Mouse (Mus musculus): ENCODE measurements around the gene Relch.

Gene Relch

DNA sequence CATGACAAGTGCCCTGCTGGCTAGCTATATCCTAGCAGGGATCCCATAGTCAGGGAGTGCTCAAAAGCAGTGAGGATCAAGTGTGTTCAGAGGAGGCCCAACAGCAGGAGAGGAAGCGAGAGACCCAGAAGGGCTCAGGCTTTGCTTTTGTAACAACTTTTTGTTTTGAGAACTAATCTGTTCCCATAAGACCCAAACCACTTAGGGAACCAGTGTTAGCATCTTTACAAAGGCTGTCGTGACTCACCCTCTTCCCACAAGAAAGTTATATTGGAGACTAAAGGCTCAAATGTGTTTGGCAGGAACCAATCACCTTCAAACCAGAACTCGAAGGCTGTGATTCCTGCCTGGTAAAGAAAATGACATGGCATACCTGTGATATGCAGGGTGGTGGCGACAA lies 132.0 kb downstream of the Relch start:
- DNase-seq (ENCODE audit: low read depth) = no peak

DNA sequence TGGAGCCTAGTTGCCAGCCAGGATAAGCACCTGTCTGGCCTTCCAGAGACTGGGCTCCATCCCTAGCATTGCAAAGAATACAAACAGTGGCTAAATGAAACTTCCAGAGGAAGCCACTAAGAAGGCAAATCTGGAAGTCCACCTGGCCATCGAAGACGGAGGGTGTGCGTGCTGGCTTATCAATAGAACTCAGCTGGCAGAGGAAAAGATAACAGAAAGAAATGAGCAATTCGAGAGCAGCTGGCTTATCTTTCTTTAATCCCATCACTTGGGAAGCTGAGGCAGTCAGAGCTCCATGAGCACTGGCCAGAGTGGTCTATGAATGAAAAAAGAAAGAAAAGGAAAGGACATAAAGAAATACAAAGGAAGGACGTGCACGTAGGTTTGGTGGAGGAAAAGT lies 136.9 kb downstream of the Relch start:
- no peak for DNase-seq (ENCODE audit: low read depth)

DNA sequence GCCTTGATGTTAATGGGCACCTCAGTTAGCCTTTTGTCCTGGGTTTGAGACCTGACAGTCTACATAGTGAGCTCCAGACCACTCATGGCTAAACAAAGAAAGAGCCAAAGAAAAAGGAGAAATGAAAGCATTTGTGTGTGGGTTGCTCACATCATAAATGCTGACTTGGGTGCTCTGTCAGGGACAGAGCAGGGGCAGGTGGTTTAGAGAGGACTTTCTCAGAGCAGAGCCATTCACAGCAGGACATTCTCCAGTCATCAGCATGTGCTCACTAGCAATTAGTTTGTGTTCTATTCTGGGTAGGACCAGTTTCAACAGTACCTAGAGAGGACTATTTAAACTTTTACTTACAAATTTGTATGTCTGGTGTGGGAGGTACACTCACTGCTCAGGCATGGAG lies 137.6 kb downstream of the Relch start:
- no peak for DNase-seq (ENCODE audit: low read depth)

DNA sequence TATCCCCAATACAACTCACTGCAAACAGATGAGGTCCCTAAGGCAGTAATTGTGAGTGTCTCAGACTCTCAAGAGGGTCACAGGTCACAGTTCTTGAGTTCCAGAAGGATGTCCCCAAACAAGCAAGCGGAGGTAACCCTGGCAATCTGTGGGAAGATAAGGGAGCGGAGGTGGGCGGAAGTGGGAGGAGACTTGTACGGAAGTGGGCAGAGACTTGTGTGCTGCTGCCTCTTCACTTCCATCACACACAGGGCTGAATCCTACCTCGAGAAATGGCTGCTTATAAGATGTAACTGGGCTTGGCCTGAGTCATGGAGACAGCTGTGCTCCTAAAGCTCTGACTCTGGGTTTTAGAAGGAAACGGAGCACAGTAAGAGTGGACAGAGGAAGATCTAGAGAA lies 139.3 kb downstream of the Relch start:
- DNase-seq (ENCODE audit: low read depth) = no peak

DNA sequence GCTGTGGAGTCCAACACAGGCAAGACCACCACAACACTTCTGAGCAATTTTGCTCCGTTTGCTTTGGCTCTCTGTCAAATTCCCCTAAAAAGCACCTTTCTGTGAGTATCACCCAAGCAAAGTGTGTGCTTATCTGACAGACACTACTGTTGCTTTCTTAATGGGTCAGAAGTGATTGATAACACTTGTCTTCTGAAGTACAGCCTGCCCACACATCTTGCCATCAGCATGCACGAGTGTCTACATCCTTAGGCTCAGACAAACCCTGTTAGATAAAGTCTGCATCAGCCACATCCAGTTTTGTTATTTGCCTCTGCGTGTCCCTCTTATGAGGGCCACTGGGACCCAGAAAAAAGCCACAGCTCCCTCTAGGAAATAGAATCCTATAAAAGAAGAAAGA lies 140.6 kb downstream of the Relch start:
- DNase-seq (ENCODE audit: low read depth) = no peak
